In the genomic region with DNA sequence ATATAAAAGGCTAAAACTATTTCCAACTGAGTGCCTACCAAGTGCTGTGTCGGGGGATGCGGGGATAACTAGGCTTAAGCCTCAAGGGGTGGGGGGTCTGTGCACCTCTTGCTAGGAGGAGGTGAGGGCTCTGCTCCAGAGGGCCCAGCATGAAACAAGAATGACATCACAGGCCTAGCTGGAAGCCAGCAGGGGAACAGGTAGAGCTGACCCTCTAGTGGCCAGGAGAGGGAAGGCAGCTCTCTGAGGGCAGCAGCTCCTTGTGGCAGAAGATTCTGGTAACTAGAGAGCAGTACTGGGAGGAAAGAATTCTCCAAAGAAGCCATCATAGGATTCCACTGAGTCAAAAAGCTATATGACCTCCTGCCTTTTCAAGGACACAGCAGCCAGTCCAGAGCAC, we compare ENCODE assay signal across 8 mouse cellular contexts. TPM values are rescaled to one million over a fixed set of nuclear protein-coding genes. Genes with fewer than 3 reads are reported as not detected.
DNase-seq lines count a peak whose midpoint lies in the region; ATAC-seq and TF ChIP-seq lines count a peak whose summit lies in the region.
"Had no signal": no experiment of that assay in that cellular context is flagged by ENCODE, and none has a peak within 500 bp of the region (broad histone marks: within the 10 kb centered on the region; RNA-seq: fewer than 3 reads in every experiment).

No protein-coding gene starts in this region.

- no peak for ATAC-seq in liver, embryonic 11.5 days (replicated peaks; ENCODE audit: low FRiP score)
- 0 out of 2 replicates have a peak, but pooled peaks have one; percentile 37 for ATAC-seq in intestine, embryonic 15.5 days
- ATAC-seq in stomach, postnatal 0 days (ENCODE audit: low FRiP score, low TSS enrichment), result peak; percentile 58

- DNase-seq in liver, result peak; percentile 53
- no peak for DNase-seq in liver, embryonic 11.5 days (ENCODE audit: low spot score)
- DNase-seq in NIH3T3 (ENCODE audit: low read depth), result peak; percentile 53
- peak; percentile 48 to 55 for DNase-seq in cerebellum, adult 2 months
- peak; percentile 81 for DNase-seq in stomach, postnatal 0 days (ENCODE audit: low spot score)

- no peak overlapping the region for H3K27ac ChIP-seq in liver, embryonic 11.5 days (ENCODE audit: low read depth, low read length)
- no peak overlapping the region for H3K27ac ChIP-seq in cerebellum, adult 2 months (ENCODE audit: insufficient read depth, low read length)
- no peak overlapping the region for H3K27ac ChIP-seq in intestine, embryonic 15.5 days
- H3K27ac ChIP-seq in stomach, postnatal 0 days (replicated peaks), result no peak overlapping the region
- H3K27ac ChIP-seq: neural tube, embryonic 12.5 days had no signal

- H3K36me3 ChIP-seq in liver, embryonic 11.5 days (ENCODE audit: control insufficient read depth, insufficient read depth, low read length), result 0 out of 2 replicates have a peak, but pooled peaks cover 2% of the 10 kb centered on the region
- 0 out of 2 replicates have a peak, but pooled peaks cover 2% of the 10 kb centered on the region for H3K36me3 ChIP-seq in intestine, embryonic 15.5 days
- peaks cover 78% of the 10 kb centered on the region for H3K36me3 ChIP-seq in megakaryocyte, embryonic 14.5 days (replicated peaks; ENCODE audit: low read length)
- H3K36me3 ChIP-seq in stomach, postnatal 0 days (ENCODE audit: control insufficient read depth, insufficient read depth, low read length), result no peaks in the 10 kb centered on the region

- H3K27me3 ChIP-seq in liver, embryonic 11.5 days (replicated peaks; ENCODE audit: control insufficient read depth, insufficient read depth, low read length), result no peaks in the 10 kb centered on the region
- no peaks in the 10 kb centered on the region for H3K27me3 ChIP-seq in cerebellum, adult 2 months (ENCODE audit: control insufficient read depth, insufficient read depth, low read length)
- no peaks in the 10 kb centered on the region for H3K27me3 ChIP-seq in intestine, embryonic 15.5 days (replicated peaks)
- H3K27me3 ChIP-seq in megakaryocyte, embryonic 14.5 days (replicated peaks), result no peaks in the 10 kb centered on the region
- no peaks in the 10 kb centered on the region for H3K27me3 ChIP-seq in stomach, postnatal 0 days (ENCODE audit: control insufficient read depth, insufficient read depth, low read length)
- H3K27me3 ChIP-seq: neural tube, embryonic 12.5 days had no signal

- no peaks in the 10 kb centered on the region for H3K9me3 ChIP-seq in liver, embryonic 11.5 days (ENCODE audit: control insufficient read depth, low read length)
- no peaks in the 10 kb centered on the region for H3K9me3 ChIP-seq in intestine, embryonic 15.5 days
- no peaks in the 10 kb centered on the region for H3K9me3 ChIP-seq in megakaryocyte, embryonic 14.5 days
- no peaks in the 10 kb centered on the region for H3K9me3 ChIP-seq in stomach, postnatal 0 days (ENCODE audit: control insufficient read depth, low read length)
- H3K9me3 ChIP-seq: neural tube, embryonic 12.5 days had no signal

- peak; percentile 72 for TF ChIP-seq CTCF in cerebellum, adult 2 months (IDR thresholded peaks at IDR 0.05; ENCODE audit: borderline replicate concordance, insufficient read depth, low read depth, low read length)
- TF ChIP-seq CTCF in stomach, postnatal 0 days (IDR thresholded peaks at IDR 0.05; ENCODE audit: low read depth), result peak; percentile 83

- H3K4me1 ChIP-seq in liver, embryonic 11.5 days (replicated peaks; ENCODE audit: control insufficient read depth, insufficient read depth, low read length), result no peaks in the 10 kb centered on the region; the same call in 1 of the 2 replicates
- peaks cover 2% of the 10 kb centered on the region for H3K4me1 ChIP-seq in cerebellum, adult 2 months (ENCODE audit: control insufficient read depth, insufficient read depth, low read length)
- H3K4me1 ChIP-seq in intestine, embryonic 15.5 days (replicated peaks), result no peaks in the 10 kb centered on the region
- H3K4me1 ChIP-seq in megakaryocyte, embryonic 14.5 days, result peaks cover 22% of the 10 kb centered on the region
- H3K4me1 ChIP-seq in stomach, postnatal 0 days (replicated peaks; ENCODE audit: control insufficient read depth, insufficient read depth), result no peaks in the 10 kb centered on the region
- H3K4me1 ChIP-seq: neural tube, embryonic 12.5 days had no signal

- TF ChIP-seq POLR2A in cerebellum, adult 2 months (IDR thresholded peaks at IDR 0.05; ENCODE audit: borderline replicate concordance, insufficient read depth, low read length), result no peak

- TF ChIP-seq EP300 in stomach, postnatal 0 days (optimal IDR thresholded peaks at IDR 0.05), result no peak

- no peak overlapping the region for H3K4me3 ChIP-seq in liver, embryonic 11.5 days (ENCODE audit: low read depth, low read length)
- no peak overlapping the region for H3K4me3 ChIP-seq in cerebellum, adult 2 months (replicated peaks; ENCODE audit: insufficient read depth, low read depth, low read length)
- no peak overlapping the region for H3K4me3 ChIP-seq in intestine, embryonic 15.5 days (replicated peaks)
- H3K4me3 ChIP-seq in megakaryocyte, embryonic 14.5 days (replicated peaks), result peak overlapping the region; percentile 47
- no peak overlapping the region for H3K4me3 ChIP-seq in stomach, postnatal 0 days (ENCODE audit: low read depth, low read length)
- H3K4me3 ChIP-seq: neural tube, embryonic 12.5 days had no signal

- no peak overlapping the region for H3K9ac ChIP-seq in liver, embryonic 11.5 days (ENCODE audit: low read depth, low read length)
- no peak overlapping the region for H3K9ac ChIP-seq in intestine, embryonic 15.5 days
- H3K9ac ChIP-seq in stomach, postnatal 0 days (ENCODE audit: low read length), result no peak overlapping the region
- H3K9ac ChIP-seq: neural tube, embryonic 12.5 days had no signal

- H3K4me2 ChIP-seq in liver, embryonic 11.5 days, result no peak overlapping the region
- H3K4me2 ChIP-seq in intestine, embryonic 15.5 days (replicated peaks), result no peak overlapping the region
- no peak overlapping the region for H3K4me2 ChIP-seq in stomach, postnatal 0 days (replicated peaks; ENCODE audit: low read depth)
- H3K4me2 ChIP-seq: neural tube, embryonic 12.5 days had no signal

- 61% methylated on average over 2 of the region's 2 CpGs for WGBS in liver, embryonic 11.5 days
- WGBS in cerebellum, adult 2 months, result 72% methylated on average over 2 of the region's 2 CpGs
- WGBS in intestine, embryonic 15.5 days, result 43% methylated on average over 2 of the region's 2 CpGs
- WGBS in stomach, postnatal 0 days, result 60% methylated on average over 2 of the region's 2 CpGs

RNA-seq across cellular contexts. Expression of a gene that starts 10.3 kb away (rescaled TPM):
- polyA plus RNA-seq in liver, embryonic 11.5 days (2014; fragmentation: Nextera tagmentation; extraction: Ambion mirVana), result 7.6 and 9.1 TPM in 2 replicates
- polyA plus RNA-seq in cerebellum, adult 2 months (2012; rRNA removed), result 18.5 and 19.1 TPM in 2 replicates
- 5.6 and 6.2 TPM in 2 replicates for polyA plus RNA-seq in intestine, embryonic 15.5 days (2015; fragmentation: Nextera tagmentation; extraction: Ambion mirVana)
- polyA plus RNA-seq in megakaryocyte, embryonic 14.5 days (2012; ENCODE audit: insufficient read depth, low replicate concordance), result 8.1 and 12.1 TPM in 2 replicates
- polyA plus RNA-seq in stomach, postnatal 0 days (2015; fragmentation: Nextera tagmentation; extraction: Ambion mirVana), result 3.6 and 4.2 TPM in 2 replicates

RNA-seq across cellular contexts. Expression of a gene that starts 38.7 kb away (rescaled TPM):
- polyA plus RNA-seq in liver, embryonic 11.5 days (2014; fragmentation: Nextera tagmentation; extraction: Ambion mirVana), result 5.0 and 5.1 TPM in 2 replicates
- 20.7 and 21.1 TPM in 2 replicates for polyA plus RNA-seq in cerebellum, adult 2 months (2012; rRNA removed)
- polyA plus RNA-seq in intestine, embryonic 15.5 days (2015; fragmentation: Nextera tagmentation; extraction: Ambion mirVana), result 33.0 and 36.2 TPM in 2 replicates
- 4.9 TPM in 1 of 2 replicates, not detected in the other for polyA plus RNA-seq in megakaryocyte, embryonic 14.5 days (2012; ENCODE audit: insufficient read depth, low replicate concordance)
- polyA plus RNA-seq in stomach, postnatal 0 days (2015; fragmentation: Nextera tagmentation; extraction: Ambion mirVana), result 18.2 and 22.1 TPM in 2 replicates
